Mouse (Mus musculus) layer of hippocampus, adult 9-11 months (tissue): ENCODE measurements at regions not wholly inside any gene's neighbourhood (a gene's known extent, or its start where the extent isn't known, plus 50 kb on each side); places are given as distances from the start of the nearest gene placed in this dataset.
A peak's percentile ranks its signal among the peaks of the same experiment; 100 is the strongest.

Experiments
- DNase-seq: peaks from one replicate; pipeline ENCODE4 v3.0.0; 2022

DNA sequence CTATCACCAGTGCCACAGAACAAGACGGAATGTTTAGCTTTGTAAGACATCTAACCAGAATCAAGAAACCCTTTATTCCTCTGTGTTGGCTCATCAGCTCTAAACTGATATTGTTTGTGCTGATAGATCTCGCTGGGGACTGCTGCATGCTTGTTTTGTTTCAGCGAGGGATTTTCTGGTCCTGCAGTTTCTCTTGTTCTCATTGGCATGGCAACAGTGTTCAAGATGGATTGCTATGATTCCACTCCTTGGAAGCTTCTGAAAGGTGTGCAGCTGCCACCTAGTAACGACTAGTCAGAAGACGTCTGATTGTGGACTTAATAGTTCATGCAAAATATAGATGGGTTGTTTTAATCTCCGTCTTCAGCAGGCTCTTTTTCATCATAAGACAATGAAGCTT, 591.2 kb downstream of the Sorcs1 start:
- DNase-seq, result no peak

DNA sequence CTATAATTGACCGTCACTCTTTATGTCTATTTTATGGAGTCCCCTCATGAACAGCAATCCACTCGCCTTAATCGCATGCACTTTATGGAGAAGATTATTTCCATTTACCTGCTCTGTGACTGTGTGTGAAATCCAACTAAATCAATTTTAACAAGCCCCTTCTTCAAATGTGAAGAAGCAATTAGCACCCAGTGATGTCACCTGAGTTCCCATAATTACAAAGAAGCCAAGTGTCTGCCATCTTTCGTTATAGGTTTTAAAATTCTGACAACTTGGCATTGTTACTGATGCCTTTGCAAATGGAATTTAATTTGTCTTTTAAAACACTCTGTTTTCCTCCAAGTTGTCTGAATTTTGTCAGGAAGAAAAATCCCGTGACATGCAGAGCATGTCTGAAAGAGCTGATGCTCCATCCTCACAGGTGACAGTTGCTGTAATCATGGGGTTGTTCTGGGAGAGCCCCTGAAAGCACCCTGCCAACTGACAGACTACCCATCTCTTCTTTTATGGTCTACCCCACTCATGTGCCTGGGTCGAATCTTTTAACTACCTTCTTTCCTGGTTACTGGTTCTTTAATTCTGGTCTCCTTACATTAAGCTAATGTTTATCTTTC, 600.9 kb downstream of the Sorcs1 start:
- no peak for DNase-seq

DNA sequence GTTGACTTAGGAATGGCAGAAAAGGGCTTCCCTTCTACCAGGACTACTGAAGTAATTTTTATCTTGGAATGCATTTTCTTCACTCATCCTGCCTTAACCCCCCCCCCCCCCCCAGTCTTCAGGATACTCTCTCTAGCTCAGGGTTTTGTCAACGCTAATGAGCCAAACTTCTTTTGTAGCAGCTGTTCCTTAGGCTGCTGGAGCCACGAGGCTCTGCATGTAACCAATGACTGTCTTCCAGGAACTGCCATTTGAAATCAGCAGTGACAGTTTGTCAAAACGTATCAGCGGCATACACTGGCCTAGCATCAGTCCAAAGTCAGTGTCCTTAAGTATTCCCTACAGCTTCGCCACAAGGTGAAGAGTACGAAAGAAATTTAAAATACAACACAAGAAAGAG, 618.0 kb downstream of the Sorcs1 start:
- no peak for DNase-seq

DNA sequence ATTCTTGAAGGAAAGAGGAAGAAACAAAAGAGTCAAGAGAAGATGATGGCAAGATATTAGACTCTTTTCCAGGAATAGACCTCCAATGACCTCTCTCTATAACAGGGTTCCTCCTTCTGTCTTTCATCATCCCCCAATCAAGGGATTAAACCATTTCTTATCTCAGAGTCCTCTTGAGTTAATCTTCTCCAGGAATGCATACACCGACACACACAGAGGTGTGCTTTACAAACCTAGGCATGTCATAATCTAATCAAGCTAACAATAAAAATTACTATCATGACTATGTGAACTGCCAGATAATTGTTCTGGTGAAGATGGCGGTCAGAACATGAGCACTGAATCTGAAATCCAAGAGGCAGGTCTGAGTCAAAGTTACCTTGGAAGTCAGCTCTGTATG, 625.5 kb downstream of the Sorcs1 start:
- DNase-seq, result no peak

DNA sequence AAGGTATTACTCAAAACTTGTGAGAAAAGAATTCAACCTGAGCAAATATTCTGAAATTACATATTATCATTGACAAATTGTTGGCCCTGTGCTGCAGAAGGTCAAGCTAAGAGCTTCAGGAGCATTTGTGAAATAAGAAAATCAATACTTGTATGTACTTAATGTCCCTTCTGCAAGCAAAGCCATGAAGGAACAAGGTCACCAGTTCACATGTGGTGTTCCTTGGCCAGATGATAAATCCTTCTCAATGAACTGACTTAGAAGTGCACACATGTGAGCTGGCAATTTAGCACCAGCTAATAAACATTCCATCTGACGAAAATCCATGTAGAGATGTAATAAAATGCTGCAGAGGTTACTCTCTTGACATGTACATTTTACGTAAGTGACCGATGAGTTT, 632.7 kb downstream of the Sorcs1 start:
- no peak for DNase-seq

DNA sequence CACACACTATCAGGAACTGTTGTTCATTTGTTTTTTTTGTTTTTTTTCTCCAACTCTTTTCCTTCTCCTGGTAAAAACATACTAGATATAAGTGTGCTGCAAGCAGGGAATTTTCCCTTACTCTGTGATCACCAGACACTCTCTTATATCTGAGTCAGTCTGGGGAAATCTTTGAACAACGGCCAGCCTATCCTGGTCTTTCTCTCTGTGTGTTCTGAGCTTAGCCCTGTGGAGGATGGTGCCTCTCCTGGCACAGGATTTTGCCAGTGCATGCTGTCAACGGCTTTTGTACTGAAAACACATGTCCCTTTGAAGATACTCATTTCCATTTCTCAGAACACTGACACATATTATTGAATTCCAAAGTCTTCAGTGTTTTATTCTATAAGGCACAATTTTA, 664.8 kb downstream of the Sorcs1 start:
- peak; percentile 55 for DNase-seq

DNA sequence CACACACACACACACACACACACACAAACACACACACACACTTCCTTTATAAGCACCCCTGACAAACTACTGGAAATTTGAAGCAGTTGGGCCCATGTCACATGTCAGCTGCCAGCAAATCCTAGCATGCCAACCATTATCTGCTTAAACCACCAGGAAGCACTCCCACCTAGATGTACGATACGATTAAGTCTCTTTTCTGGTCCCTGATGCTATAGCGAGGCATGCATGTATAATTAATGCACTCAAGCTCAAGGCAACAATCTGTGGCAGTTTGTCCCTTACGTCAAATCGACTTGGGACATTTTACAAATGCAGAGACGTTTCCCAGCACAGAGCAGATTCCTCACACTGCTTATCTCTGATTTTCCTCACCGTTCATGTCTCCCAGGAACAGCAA, 673.2 kb downstream of the Sorcs1 start:
- peak; percentile 16 for DNase-seq

DNA sequence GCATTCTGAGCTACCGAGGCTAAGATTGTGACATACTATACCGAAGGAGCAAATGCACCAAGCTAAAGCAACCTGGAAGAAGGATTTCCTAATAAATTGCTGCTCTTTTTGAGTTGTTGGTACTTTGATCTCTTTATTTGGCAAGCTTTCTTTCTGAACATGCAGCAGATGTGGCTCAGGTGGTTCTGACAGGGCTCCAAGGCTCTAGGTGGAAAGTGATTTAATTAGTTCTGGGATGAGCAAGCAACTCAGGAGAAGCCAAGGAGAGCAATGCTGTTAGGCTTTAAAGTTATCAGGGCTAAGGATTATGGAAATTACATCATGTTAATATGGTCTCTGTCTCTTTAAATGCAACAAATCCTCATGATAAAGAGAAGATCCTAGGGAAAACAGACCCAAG, 692.6 kb downstream of the Sorcs1 start:
- DNase-seq, result no peak

DNA sequence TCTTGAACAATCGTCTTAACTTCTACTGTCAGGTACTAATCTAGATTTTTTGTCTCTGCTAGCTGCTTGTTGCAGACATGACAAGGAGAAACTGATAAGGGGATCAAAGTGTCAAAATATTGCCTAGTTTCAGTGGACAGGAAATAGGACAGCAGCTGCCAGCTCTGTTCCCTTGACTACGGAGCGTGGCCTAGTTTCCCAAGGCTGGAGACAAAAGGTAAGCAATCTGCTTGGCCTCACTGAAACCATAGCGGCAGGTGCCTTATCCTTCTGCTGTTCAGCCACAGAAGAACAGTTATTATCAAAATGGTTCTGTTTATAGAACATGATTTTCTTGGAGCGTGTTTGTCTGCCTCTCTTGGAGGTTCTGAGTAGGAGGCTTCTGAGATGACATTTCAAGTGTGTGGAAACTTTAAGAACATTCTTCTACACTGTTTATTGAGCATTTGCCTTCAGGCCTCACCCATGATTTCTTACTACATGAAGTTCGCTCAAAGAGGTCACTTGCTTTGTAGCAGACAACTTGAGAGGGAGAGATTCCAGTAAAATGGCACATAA, 712.1 kb downstream of the Sorcs1 start:
- DNase-seq, result peak; percentile 4

DNA sequence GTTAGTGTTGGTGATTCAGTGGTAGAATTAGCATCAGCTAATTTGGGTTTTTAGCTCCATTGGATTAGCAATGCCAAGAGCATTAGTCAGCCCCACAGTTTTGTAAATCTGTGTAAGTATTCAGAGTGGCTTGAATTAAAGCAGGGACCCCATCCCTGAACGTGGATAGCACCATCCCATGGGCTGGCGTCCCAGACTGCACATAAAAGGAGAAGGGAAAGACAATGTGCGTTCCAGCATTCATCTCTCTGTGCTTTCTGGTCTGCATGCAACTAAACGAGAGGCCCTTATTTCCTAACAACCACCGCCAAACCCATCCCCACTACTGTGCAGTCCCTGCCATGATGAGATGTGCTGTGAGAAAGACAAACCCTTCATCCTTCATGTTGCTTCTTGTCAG, 713.8 kb downstream of the Sorcs1 start:
- DNase-seq, result no peak

DNA sequence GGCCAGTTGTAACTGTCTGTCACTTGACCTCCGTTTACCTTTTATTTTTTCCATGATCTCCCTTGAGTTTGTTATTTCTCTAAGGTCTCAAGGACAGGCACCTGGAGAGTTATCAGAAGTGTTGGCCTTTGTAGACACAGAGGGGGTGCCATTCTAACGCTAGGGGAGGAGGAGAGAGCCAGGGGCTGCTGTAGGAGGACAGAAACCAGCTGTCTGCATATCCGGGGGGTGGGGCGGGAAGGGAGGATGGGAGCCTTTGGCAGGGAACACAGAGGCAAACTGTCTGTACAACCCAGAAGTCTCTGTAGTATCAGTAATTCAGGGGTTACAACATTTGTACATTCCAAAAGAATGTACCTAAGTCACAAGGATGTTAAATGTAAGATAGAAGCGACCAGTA, 719.9 kb downstream of the Sorcs1 start:
- no peak for DNase-seq

DNA sequence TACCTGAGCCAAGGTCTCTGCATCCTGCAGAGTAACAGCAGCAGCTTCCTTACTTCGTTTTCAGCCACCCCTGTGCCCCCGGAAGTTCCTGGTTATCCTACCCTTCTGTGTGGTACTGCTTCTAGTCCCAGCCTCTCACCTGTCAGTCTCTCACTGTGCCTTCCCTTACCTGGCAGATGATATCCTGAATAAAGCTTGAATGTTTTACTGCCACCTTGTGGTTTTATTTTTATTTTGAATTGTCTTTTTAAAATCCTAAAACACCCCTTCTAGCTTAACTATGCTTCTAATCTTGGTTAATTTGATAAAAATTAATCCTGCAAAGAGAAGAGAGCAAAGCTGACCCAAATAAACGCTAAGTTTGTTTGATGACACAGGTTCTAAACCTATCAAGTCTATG, 747.2 kb downstream of the Sorcs1 start:
- no peak for DNase-seq

DNA sequence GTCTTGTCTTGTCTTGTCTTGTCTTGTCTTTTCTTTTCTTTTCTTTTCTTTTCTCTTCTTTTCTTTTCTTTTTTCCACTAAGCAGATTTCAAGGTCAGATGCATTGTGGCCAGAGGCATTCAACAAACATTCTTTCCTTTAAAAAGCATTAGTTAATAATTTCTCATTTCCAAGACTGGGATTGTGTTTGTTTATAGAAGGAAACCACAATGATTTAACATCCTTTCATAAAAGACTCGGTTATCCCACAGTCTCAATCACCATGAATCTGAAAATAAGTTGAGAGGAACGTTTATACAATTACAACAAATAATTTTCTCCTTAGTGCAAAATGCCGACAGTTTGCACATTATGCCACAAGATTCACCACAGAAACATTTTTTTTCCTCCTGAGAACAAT, 766.7 kb downstream of the Sorcs1 start:
- DNase-seq, result no peak

DNA sequence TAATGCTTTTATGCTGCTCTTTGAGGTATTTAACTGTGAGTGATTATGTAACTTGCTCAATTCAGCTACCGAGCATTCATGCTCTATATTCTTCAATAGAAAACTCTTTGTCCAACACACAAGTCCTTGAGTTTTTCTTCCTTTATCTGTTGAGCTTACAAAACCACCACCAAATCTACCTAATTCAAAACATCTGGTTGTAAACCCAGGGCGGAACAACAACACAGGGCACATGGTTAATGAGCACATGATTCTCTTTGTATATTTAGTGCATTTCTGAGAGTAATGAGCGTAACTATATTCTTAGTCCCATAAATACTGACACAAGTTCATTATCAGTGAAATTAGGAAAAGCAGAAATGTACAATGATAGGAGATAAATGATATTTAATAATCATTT, 798.2 kb downstream of the Sorcs1 start:
- DNase-seq, result no peak

DNA sequence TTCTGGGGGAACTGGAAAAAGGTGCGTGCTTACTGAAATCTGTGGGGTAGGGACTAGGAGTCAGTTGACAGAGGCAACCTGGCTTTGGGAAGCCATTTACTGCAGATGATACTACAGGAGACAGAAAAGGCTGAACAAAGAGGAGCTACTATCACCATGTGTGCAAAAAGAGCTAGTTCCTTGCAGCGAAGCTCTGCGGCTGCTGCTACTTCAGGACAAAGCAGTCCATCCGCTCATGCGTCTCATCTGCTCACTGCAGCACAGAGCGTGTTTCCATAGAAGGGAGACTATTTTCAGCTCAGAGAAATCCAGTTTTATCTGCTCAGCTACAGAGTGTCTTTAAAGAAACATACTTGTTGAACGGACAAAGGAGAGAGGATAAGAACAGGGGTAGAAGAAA, 817.7 kb downstream of the Sorcs1 start:
- DNase-seq, result peak; percentile 31

DNA sequence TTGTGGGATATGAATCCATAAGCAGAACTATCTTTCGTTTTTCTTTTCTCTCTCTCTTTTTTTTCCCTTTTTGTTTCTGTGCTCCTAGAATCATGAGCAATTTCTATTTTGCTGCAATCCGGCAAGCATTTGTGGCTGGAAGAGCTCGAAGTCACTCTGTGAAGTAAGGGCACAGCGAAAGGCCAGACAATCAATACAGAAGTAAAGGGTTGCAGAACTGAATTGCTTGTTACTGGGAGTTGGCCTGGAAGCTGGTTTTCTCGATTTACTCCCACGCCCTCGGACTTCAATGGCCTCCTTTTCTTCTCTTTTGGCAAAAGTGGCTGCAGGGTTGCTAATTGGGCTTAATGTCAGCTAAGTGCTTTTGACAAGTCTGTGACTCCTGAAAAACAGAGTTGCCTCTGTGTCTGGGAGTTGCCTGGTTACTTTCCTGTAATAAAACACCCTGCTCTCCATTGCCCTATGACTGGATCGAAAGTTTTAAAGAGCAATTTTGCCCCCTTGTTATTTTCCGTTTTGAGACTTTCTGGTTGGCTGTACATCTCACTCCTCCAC, 822.9 kb downstream of the Sorcs1 start:
- DNase-seq, result peak; percentile 4

DNA sequence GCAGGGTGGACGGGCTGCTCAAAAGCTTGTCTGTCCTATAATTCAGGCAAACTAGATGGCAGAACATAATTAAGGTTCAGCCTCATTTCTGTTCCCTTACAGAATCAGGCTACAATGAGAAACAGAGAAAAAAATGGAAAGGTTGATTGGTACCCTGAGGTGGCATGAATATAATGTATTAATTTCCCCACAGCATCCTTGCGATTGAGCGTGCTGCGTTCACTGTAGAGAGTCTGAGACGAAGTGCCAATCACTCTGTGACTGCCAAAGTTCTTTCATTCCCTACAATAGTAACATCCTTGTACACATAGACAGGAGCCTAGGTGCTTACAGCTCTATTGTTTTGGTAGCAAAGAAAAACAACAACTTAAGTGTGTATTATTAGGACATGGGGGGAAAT, 836.5 kb downstream of the Sorcs1 start:
- no peak for DNase-seq

DNA sequence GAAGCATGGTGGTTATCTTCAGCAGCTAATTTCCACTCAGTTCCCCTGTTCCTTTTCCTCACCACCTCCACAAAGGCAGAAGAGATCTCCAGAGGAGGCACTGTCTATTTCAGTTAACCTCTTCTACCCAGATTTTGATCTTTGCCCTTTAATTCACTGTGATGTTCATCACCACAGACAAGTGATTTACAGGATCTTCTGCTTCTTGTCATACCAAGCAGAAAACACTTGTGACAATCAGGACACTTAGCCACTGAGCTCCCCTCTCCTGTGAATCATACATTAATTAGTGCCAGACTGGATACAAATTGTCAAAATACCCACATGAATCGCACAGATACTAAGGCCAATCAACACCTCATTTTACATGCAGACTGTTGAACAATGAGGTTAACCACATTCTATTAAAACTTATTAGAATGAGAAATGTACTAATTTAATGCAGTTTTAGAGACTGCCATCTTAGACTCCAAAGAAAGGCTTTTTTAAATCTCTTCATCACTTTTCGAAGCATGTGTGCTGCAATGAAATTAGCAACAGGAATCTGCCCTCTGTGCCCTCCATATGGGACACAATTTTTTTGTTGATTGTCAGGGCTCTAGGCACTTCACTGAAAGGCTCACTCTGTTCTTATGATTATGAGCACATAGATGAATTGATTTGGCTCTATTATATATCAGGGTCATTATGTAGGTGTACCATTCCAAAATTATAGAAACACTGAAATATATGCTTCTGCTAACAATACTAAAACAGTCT, 839.1 kb downstream of the Sorcs1 start:
- DNase-seq, result no peak

DNA sequence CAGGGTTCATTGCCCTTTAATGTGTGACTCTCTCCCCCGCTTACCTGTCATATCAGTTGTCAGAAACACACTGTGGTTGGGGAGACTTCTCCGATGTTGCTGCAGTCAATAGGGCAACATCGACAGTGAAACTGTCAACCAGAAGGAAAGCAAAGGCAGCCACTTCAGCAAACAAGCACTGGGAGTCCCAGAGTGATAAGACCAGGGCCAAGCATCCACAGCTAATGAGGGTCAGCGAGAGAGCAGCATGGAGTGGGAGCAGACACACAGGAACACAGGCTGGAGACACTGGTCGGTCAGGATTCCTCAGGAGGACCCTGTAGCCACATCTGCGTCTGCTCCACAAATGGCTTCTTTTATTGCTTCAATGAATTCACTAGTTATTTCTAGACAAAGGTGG, 847.5 kb downstream of the Sorcs1 start:
- no peak for DNase-seq

DNA sequence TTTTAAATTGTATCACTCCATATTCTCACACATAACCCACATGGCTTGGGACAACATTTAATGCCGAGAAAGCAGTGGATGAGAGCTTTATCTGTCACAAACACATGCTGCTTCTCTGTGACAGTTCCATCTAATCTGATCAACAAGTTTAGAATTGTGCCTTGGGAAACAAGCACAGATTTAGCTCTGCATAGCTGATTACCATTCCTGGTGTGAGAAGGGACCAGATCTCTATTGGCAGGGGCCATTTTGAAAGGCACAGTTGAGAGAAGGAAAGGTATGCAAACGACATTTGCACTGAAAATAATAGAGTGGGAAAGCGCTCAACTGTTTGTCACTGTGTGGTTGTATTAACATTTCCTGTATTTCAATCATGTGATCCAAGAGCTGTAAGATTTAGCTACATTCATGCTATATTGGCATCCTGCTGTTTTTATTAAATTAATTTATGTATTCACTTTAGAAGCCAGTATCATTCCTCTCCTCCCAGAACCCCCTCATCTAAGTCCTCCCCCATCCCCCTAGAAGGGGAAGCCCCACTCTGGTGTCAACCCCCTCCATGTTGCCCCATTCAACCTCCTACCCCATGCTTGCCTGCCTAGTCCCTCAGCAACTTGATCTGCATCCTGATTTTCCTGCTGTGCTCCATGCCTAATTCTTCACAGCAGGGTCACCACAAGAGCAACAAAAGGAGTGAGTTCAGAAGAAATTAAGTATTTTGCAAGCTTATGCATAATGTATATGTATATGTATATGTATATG, 872.6 kb downstream of the Sorcs1 start:
- no peak for DNase-seq
